Mouse (Mus musculus): ENCODE measurements around the gene Atp7a.

Gene Atp7a

DNA sequence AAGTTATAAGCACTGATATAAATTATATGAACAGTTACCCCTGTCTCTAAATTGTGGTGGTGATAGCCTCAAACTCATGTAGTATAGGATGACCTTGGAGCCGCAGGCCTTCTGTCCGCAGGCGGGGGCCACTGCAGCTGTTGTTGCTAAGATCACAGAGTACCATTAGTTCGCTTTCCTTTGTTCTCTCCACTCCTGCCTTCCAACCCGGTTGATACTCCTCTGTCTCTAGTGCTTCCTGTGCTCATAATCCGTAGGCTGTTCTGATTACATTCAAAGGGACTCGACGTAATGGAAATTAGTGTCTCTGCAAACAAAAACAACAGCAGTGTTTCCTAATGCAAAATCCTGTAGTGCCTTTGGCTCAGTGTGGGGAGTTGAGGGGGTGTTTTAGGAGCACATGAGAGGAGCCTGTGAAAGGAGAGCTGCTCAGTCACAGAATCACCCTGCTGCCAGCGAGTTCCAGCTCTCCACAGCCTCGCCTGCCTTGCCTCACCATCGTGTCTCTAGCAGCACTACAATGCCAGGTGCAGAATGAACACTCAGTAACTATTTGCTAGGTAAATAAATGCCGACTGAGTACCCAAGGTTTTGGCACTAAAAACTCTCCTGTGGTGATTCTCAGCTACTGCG is 53.9 kb downstream of the Atp7a start:
- peak; percentile 33 for DNase-seq (ENCODE audit: low spot score)

DNA sequence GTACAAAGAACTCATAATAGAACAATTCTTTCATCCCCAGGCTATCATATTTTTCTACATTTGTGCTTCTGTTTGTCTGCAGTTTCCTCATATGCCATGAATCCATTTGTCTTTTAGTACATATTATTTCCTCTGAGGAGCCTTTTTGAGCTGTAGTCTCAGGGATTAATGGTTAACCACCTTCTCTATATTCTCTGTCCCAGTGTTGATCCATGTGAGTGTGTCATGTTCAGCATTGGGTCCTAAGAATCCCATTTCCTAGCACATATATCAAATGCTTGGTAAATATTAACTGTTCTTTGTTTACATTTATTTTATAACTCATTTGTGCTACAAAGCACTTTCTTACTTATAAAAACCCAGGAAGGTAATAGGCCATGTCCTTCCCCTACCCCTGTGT is 55.4 kb downstream of the Atp7a start:
- DNase-seq (ENCODE audit: low spot score), result no peak

DNA sequence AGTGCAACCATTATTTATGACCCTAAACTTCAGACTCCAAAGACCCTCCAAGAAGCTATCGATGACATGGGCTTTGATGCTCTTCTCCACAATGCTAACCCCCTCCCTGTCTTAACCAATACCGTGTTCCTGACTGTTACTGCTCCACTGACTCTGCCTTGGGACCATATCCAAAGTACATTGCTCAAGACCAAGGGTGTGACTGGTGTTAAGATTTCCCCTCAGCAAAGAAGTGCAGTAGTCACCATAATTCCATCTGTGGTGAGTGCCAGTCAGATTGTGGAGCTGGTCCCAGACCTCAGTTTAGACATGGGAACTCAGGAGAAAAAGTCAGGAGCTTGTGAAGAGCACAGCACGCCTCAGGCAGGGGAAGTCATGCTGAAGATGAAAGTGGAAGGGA is 58.1 kb downstream of the Atp7a start:
- peak; percentile 34 for DNase-seq (ENCODE audit: low spot score)

DNA sequence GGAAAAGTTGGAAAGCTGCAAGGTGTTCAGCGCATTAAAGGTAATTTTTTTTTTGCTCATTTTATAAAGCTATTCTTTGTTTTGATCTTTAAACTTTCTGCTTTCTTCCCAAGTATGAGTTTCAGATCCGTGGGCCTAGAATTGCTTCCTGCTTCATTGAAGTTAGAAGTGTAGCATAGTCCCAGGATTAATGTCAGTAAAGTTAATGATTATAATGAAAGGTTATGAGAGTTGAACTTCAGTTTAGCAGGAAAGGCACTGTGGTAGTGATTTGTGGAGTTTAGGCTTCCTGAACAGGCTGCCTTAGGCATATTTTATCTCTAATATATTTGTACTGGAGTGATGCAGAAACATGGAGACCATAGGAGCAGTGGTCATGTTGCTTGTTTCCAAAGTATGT is 58.5 kb downstream of the Atp7a start:
- no peak for DNase-seq (ENCODE audit: low spot score)

DNA sequence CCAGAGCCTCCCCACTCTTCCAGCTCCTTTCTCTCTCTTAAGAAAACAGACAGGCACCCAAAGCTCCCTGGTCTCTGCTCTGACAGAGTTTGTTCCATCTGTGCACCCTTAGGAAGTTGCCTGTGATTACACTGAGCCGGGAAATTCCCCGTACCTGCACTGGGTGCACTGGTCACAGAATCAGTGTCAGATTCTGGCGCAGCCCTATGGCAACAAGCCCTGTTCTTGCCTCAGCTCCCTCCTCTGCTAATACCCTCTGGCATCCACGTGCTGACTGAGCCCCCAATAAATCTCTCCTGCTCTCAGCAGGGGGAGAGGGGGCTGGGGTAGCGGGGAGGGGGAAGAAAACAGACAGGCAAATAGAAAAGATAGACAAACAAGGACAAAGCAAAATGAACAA is 65.9 kb downstream of the Atp7a start:
- no peak for DNase-seq (ENCODE audit: low spot score)

DNA sequence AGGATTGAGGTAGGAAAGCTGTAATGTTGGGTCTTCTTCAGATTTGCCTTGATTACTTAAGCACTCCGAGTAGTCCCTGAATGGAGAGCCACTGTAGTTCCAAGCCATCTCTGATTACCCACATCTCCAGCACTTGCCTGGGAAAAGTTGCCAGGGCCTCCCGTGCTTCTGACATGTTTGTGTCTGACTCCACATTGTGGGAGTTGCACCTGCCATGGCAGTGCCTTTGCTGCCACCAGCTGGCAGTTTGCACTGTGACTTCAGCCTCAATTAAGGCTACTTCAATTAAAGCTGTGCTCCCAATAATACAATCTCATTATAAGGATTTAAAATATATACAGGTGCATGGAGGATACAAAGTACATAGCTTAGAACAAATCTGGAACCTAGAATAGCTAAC is 78.4 kb downstream of the Atp7a start:
- peak; percentile 50 for DNase-seq (ENCODE audit: low spot score)

DNA sequence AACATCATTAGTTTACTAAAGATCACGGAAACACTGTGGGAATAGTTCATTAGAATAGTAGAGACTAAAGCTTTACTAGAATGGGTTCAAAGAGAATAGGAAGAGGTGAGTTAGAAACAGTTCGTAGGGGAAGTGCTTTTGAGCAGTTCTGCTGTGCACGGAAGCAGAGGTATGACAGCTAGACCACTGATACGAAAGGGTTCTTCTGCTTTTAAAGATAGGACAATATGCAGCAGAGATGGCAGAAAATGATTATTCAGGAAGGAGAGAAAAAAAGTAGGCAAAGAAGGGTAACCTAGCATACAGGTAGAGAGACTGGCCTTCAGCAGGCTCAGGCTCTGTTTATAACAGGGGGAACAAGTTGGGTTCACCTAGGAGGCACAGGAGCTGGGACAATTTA is 86.8 kb downstream of the Atp7a start:
- DNase-seq (ENCODE audit: low spot score), result no peak

DNA sequence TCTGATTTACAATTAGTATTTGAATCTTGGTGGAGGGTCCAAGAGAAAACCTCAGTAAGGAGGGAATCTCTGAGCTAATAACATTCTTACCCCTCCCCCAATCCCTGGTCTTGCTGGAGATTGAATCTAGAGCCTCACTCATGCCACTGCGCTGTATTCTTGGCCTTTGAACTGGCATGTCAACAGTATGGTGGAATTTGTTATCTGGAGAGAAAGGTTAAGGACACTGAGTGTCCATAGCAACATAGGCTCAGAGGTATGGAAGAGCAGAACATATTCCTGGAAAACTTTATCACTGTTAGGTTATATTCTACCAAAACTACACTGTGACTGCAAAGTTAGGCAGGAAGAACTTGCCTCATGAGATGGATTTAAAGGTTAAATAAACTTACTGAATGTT is 87.6 kb downstream of the Atp7a start:
- DNase-seq (ENCODE audit: low spot score), result no peak

DNA sequence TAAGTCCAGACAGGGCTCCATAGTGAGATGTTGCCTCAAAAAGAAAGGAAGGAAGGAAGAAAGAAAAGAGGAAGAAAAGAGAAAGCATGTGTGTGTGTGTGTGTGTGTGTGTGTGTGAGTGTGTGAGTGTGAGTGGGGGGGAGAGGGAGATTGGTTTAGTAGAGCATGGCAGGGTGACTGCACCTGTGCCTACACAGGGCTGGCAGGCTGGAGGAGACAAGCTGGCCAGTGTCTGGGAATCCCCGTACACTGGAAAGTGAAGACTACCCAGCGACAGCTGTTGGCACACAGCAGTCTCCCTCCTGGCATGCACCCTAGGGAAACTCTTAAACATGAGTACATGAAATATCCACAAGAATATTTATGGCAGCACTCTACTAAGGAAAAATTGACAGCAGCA is 95.7 kb downstream of the Atp7a start:
- no peak for DNase-seq (ENCODE audit: low spot score)

DNA sequence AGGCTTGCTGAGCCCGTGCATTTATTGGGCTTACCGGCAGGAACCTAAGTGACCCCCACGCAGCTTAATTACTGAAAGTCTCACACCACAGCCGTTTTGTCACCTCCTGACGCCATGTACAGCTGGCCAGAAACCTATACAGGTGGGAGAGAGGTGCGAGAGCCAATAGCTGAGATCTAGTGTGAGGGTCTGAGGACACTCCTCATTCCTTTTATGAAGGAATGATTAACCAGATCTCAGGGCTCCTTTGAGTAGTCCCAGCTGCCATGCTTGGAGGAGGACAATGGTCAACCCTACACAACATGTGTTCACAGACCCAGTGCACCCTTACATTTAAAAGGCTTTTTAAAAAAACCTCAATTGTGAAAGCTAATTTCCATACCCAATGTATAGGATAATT is 101.2 kb downstream of the Atp7a start:
- no peak for DNase-seq (ENCODE audit: low spot score)

DNA sequence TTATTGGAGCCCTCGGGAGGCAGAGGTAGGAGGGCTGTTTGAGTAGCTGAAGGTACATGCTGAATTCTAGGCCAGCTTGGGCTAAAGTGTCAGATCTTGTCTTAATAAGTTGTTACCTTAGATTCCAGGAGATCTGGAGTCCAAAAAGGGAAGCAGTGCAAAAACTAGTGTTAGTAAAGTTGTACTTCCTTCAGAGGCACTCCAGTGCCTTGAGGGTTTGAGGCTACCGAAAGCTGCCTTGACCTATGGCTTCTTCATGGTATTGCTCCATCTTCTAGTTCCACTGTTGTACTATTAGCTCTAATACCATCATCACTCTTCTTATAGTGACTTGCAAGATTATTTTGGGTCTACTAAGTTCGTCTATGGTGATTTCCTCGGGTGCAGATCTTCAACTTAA is 102.8 kb downstream of the Atp7a start:
- DNase-seq (ENCODE audit: low spot score), result peak; percentile 7

DNA sequence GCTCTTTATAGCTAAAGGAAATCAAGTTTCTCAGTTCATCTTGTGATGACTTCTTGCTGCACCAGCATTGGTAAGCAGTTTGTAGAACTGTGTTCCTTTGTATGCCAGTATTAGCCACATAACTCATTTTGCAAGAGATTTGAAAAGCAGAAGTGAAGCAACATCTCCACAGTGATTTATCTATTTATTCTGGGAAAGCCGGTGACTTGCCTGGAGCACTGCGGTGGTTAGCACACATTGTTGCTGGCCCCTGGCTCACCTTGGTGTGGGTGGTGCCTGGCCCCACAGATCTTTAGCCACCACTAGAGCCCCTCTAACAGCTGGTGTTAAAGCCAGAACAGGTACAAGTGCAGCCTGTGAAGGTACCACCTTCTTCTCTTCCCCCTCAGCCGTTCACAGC is 107.8 kb downstream of the Atp7a start:
- no peak for DNase-seq (ENCODE audit: low spot score)

DNA sequence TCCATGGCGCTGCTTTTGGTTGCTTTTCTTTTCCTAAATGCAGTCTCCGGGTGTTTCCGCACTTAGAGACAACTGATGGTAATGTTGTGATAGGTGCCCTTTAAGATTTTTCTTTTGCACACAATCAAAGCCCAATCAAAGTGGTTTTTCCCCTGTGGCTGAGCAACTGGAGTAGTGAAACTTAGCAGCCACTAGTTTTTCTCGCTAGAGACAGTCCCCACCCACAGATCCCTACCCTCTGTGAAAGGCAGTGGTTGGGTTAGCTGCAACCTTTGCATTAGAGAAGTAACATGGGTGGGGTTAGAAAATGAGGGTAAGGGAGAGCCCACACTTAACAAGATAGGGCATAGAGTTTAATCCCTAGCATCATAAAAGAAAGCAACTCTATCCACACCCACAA is 108.4 kb downstream of the Atp7a start:
- DNase-seq (ENCODE audit: low spot score), result no peak

DNA sequence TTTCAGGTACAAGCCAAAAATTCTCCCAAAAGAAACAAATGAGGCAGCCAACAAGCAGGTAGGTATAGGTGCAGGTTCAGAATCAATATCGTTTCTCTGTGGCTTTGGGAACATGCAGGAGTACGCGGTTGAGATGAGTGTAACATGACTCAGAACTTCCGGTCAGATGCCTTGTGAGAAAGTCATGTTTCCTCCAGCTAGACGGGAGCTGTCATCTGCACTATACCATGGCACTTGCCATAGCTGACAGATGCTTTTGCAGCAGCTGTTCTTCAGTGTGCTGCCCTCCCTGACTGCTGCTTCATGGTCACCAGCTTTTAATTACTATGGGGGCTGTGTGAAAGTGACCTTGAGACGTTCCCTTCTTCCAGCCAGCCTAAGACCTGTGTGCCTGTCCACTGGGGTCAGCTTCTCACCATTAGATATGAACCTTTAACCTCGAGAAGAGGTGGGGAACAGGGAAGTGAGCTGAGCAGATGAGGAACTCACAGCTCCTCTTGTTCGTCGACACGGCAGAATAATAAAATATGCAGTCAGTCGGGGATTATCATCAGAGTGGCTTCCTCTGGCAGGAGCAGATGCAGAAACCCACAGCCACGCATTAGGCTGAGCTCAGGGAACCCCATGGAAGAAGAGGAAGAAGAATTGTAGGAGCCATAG is 109.0 kb downstream of the Atp7a start:
- no peak for DNase-seq (ENCODE audit: low spot score)

DNA sequence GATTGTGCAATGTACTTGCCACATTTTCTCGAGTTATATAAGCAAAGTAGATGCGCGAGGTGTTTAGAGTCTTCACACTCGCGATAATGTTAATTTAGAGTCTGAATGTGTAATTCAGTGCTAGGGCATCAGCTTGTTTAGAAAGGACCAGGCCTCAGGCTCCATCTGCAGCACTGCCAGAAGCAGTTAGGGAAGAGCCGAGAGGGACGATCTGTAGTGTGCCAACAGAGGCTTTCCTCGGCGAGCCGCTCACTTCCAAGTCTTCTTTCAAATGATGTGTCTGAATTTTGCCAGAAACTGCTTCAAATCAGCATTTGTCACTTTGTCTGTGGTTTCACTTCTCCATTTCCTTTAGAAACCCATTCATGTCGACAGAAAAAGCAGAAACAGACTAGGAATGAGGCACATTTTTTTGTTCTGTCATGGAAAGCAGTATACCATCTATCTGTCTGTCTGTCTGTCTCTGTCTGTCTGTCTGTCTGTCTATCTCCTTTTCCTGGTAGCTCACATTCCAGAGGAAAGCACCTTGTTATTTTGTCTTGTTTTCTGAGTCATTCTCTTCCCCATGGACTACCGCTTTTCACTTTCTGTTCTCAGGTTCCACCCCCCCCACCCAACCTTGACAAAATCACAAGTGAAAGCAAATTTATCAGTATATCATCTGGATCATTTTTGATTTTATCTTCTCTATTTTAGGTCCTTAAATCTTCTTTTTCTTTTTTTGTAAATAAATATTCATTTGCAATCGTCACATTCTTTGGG is 112.4 kb downstream of the Atp7a start:
- DNase-seq (ENCODE audit: low spot score), result no peak

DNA sequence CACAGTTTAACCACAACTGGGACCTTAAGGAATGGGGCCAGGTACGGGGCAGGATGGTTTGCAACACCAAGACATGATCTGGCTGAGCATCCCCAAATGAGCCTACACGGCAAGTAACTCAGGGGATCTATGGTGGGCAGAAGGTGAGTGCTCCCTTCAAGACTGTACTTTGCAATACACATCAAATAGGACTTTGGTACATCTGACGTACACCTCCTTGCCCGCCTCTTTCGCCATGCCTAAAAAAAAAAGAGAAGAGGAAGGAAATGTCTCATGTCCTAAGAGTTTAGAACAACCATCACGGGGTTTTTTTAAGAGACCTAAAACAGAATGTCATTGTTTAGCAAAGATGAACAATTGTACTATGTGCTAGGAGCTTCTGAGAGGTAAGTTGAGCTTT is 115.9 kb downstream of the Atp7a start, which contains the start of gene Tlr13:
TSS of gene Tlr13 (plus strand) at position 269 of the 400 bp plus-strand sequence.
- no peak for DNase-seq (ENCODE audit: low spot score)

DNA sequence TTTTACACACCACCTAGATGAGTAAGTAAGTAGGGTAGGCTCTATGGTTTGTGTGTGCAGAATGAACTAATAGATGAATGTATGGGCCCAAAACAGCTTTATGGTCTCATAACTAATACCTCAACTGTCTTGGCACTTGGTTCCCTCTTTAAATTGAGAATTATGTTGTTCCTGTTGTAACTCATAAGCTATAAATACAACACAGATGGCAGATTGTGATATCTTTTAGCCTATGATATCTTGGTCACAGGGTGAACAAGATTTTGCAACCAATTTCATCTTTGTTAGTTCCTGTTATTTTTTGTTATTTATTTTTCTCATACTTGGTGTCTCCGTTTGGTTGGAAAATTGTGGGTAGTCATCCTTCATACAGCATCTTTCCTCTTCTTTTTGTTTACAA is 121.1 kb downstream of the Atp7a start:
- DNase-seq (ENCODE audit: low spot score), result no peak

DNA sequence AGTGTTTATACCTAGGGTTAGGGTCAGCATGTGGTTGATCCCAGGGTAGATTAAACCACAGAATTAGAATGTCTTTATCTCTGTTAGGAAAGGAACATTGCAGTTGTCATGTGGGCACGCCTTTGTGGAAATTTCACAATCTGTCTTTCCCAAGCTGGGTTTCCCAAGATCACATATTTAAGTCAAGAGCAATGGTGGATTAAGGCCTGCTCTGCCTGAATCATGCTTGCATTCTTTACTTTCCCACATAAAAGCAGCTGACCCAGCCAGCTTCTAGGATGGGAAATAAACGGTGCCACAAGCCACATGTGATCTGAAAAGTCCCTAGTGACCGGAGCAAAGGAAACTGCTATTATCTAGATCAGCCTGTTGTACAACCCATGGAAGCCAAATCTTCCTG is 122.4 kb downstream of the Atp7a start:
- DNase-seq (ENCODE audit: low spot score), result no peak

DNA sequence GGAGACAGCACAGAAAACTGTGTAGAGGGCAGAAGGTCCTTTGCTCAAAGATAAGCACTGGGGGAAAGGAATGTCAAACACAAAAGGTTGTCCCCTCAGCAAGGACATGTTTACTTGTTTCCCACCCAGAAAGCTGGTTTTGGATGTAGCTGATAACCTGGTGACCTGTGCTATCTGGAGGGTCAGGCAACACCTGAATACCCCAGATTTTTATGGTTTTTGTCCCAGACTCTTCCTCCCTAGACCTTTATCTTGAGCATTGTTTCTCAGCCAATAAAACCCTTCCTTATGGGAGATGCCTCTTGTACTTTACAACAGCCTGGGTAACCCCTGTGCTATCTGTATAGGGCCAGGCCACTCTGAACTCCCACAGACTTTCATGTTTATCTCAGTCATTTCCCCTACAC is 127.1 kb downstream of the Atp7a start:
- DNase-seq (ENCODE audit: low spot score), result no peak

DNA sequence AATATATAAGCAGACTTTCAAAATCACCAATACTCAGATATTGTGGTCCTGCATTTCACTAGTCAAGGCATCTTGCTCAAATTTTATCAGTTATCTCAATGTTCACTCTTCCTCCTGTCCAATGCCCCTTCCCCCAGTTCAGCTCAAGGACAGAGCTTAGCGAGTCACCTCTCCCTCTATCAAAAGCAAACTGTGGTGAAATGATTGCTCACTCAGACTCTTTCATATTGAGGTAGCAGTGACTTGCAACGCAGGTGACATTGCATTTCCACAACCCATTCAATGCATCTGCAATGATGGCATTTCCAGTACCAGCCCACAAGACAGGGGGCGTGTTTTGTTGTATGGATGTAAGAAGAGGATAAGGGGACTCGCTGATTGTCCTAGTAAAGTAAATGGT is 128.8 kb downstream of the Atp7a start:
- no peak for DNase-seq (ENCODE audit: low spot score)

DNA sequence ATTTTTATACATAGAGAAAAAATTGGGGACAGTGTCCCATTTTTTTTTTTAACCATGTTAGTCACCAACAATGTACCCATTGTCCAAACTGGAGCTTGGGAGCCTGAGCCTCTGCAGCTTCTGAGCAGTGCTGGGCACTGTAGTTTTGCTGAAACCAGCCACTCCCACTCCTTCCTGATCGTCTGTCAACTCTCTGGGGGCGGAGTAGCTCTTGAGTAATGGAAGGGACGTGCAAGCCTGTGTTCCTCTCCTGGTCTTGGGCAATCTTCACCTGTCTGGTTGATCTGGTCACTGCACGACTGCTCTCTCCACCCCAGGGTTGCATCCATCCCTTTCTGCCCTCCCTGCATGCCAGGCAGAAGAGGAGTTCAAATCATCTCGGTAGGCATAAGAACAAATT is 136.9 kb downstream of the Atp7a start:
- DNase-seq (ENCODE audit: low spot score), result no peak

DNA sequence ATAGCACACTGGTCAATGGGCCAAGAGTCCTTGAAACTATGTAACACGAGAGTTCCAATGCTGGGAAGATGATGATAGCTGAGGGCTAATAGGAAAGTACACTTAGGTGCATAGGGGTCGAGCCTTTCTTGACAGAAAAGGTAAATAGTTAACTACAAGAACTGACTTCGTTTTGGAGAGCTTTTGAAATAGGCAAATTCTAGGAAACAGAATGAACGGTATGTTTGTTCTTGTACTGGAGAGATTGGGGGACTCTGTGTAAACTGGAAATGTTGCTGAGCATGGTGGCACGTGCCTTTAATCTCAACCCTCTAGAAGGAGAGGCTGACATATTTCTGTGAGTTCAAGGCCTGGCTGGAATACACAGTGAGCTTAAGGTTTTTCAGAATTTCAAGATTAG is 137.5 kb downstream of the Atp7a start:
- DNase-seq (ENCODE audit: low spot score), result no peak

DNA sequence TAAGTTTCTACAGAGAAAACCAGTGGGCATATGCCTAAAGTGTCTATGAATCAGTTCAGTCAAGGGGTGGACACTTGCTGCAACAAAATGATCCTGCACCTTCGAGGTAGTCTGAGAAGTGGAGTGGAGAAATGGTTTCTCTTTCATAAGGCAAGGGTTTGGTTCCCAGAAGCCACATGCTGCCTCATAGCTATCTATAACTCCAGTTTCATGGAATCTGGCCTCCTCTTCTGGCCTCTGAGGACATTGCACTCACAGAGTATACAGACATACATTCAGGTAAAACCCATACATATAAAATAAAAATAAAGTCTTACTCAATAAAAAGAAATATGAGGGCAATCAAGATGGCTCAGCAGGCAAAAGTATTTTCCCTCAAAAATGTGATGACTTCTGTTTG is 138.0 kb downstream of the Atp7a start:
- no peak for DNase-seq (ENCODE audit: low spot score)

All from lung, postnatal 25 days (tissue).